Mouse (Mus musculus) myocyte (in vitro differentiated cells): ENCODE data around the gene Abhd18. TPM values are rescaled to one million over a fixed set of nuclear protein-coding genes. Genes with fewer than 3 reads are reported as not detected.

ENCODE experiments used
- H3K27me3 ChIP-seq: one replicate; pipeline ENCODE4 v1.6.1; 2011; ENCODE audit not compliant: control insufficient read depth, insufficient read depth, insufficient read length
- H3K36me3 ChIP-seq: one replicate; pipeline ENCODE4 v1.6.1; 2011; ENCODE audit not compliant: control insufficient read depth, insufficient read depth
- H3K4me2 ChIP-seq: one replicate; pipeline ENCODE4 v1.6.1; 2011; ENCODE audit warnings: low read depth, control low read depth
- H3K4me3 ChIP-seq: one replicate; pipeline ENCODE4 v1.5.1; 2011; ENCODE audit warnings: mild to moderate bottlenecking, control low read depth, moderate library complexity
- H3K79me2 ChIP-seq: one replicate; pipeline ENCODE4 v1.6.1; 2011; ENCODE audit not compliant: control insufficient read depth, insufficient read depth
- H3ac ChIP-seq: one replicate; pipeline ENCODE4 v1.6.1; 2011; ENCODE audit not compliant: control insufficient read depth, insufficient read length
- CEBPB ChIP-seq: IDR thresholded peaks from 2 replicates; pipeline ENCODE4 v1.6.1; 2011; ENCODE audit warnings: mild to moderate bottlenecking, moderate library complexity; ENCODE audit not compliant: poor library complexity, insufficient read depth, severe bottlenecking
- E2F4 ChIP-seq: IDR thresholded peaks from one replicate; pipeline ENCODE4 v1.6.1; 2011; ENCODE audit warnings: mild to moderate bottlenecking, control low read depth, moderate library complexity; ENCODE audit not compliant: insufficient read depth
- MAX ChIP-seq: IDR thresholded peaks from one replicate; pipeline ENCODE4 v1.6.1; 2011; ENCODE audit warnings: low read depth, mild to moderate bottlenecking, control low read depth
- MYOD1 ChIP-seq, 3 experiments: IDR thresholded peaks; one replicate each; pipeline ENCODE4 v1.6.1; 2011; ENCODE audit warnings: control low read depth in 2 of 3, low read depth in 2 of 3, mild to moderate bottlenecking in 2 of 3, moderate library complexity in 1 of 3; ENCODE audit not compliant: insufficient read length in 2 of 3, control insufficient read depth in 1 of 3
- MYOG ChIP-seq, 3 experiments: IDR thresholded peaks; one replicate each; pipeline ENCODE4 v1.6.1; 2011; ENCODE audit warnings: control low read depth in 2 of 3, low read depth in 2 of 3, mild to moderate bottlenecking in 2 of 3; ENCODE audit not compliant: insufficient read length in 2 of 3, control insufficient read depth in 1 of 3, insufficient read depth in 1 of 3
- POLR2A ChIP-seq: IDR thresholded peaks from one replicate; pipeline ENCODE4 v1.6.1; 2011; ENCODE audit warnings: low read depth, mild to moderate bottlenecking, control low read depth, moderate library complexity; ENCODE audit not compliant: insufficient read length
- POLR2AphosphoS2 ChIP-seq: IDR thresholded peaks from one replicate; pipeline ENCODE4 v1.6.1; 2011; ENCODE audit warnings: low read depth, control low read depth; ENCODE audit not compliant: insufficient read length
- REST ChIP-seq: IDR thresholded peaks from one replicate; pipeline ENCODE4 v1.6.1; 2011; ENCODE audit warnings: mild to moderate bottlenecking, control low read depth, moderate library complexity; ENCODE audit not compliant: insufficient read depth, insufficient read length
- SRF ChIP-seq: IDR thresholded peaks from one replicate; pipeline ENCODE4 v1.6.1; 2011; ENCODE audit warnings: low read depth; ENCODE audit not compliant: control insufficient read depth, insufficient read length
- TCF12 ChIP-seq: IDR thresholded peaks from one replicate; pipeline ENCODE4 v1.6.1; 2011; ENCODE audit warnings: mild to moderate bottlenecking, control low read depth; ENCODE audit not compliant: poor library complexity, insufficient read depth, severe bottlenecking
- TCF3 ChIP-seq: IDR thresholded peaks from one replicate; pipeline ENCODE4 v1.6.1; 2011; ENCODE audit warnings: low read depth, control low read depth; ENCODE audit not compliant: insufficient read length
- USF1 ChIP-seq: IDR thresholded peaks from one replicate; pipeline ENCODE4 v1.6.1; 2011; ENCODE audit warnings: low read depth, mild to moderate bottlenecking, control low read depth, moderate library complexity
- polyA plus RNA-seq: library from polyadenylated mRNA; unstranded; fragments of >200 nt; fragmentation: generic; extraction: Trizol; gene quantifications from one replicate; pipeline ENCODE4 v1.2.1, GENCODE M21; 2012; ENCODE audit warnings: missing spikeins

The Abhd18 gene
- polyA plus RNA-seq, 1 experiment = 1.6 TPM

- no peak for TF ChIP-seq POLR2AphosphoS2
- no peak for TF ChIP-seq USF1
- no peak for TF ChIP-seq TCF12
- TF ChIP-seq MYOD1 (IDR thresholded peaks at IDR 0.05; ENCODE audit: control insufficient read depth in 1 of 3, insufficient read length in 2 of 3, low read depth in 2 of 3) = peak in 2 of 3 experiments; percentile 4 to 40
- TF ChIP-seq E2F4 = no peak
- no peak for TF ChIP-seq REST
- no peak for TF ChIP-seq POLR2A
- TF ChIP-seq MYOG (IDR thresholded peaks at IDR 0.05; ENCODE audit: control insufficient read depth in 1 of 3, insufficient read depth in 1 of 3, insufficient read length in 2 of 3, low read depth in 2 of 3) = peak in 1 of 3 experiments; percentile 38
- TF ChIP-seq SRF = no peak
- TF ChIP-seq CEBPB = no peak
- TF ChIP-seq TCF3 = no peak
- TF ChIP-seq MAX = no peak
- Histone ChIP-seq H3K36me3 (no peaks in the 10 kb centered on the region), H3ac (peak overlapping the region; percentile 83), H3K4me2 (peak overlapping the region; percentile 99), H3K79me2 (no peaks in the 10 kb centered on the region), H3K27me3 (no peaks in the 10 kb centered on the region), H3K4me3 (peak overlapping the region; percentile 58)
These were observed 103.9 kb downstream of the Abhd18 start for GRCm38 (mm10) chr3:40950601-40951201.

- Histone ChIP-seq H3K4me3 (peak overlapping the region; percentile 58), H3K79me2 (peaks cover 3% of the 10 kb centered on the region), H3K4me2 (peak overlapping the region; percentile 99), H3K27me3 (no peaks in the 10 kb centered on the region), H3K36me3 (no peaks in the 10 kb centered on the region), H3ac (peak overlapping the region; percentile 83)
- TF ChIP-seq MYOD1 (IDR thresholded peaks at IDR 0.05; ENCODE audit: control insufficient read depth in 1 of 3, insufficient read length in 2 of 3, low read depth in 2 of 3) = no peak
- TF ChIP-seq MAX = no peak
- TF ChIP-seq CEBPB = no peak
- no peak for TF ChIP-seq TCF12
- no peak for TF ChIP-seq E2F4
- no peak for TF ChIP-seq TCF3
- no peak for TF ChIP-seq POLR2AphosphoS2
- no peak for TF ChIP-seq USF1
- no peak for TF ChIP-seq REST
- TF ChIP-seq SRF = no peak
- no peak for TF ChIP-seq POLR2A
- no peak for TF ChIP-seq MYOG (IDR thresholded peaks at IDR 0.05; ENCODE audit: control insufficient read depth in 1 of 3, insufficient read depth in 1 of 3, insufficient read length in 2 of 3, low read depth in 2 of 3)
These were observed 104.6 kb downstream of the Abhd18 start for GRCm38 (mm10) chr3:40951365-40951764.

GRCm38 (mm10) chr3:40952606-40953005, 105.8 kb downstream of the Abhd18 start:
- TF ChIP-seq MAX (no peak), CEBPB (no peak), POLR2A (no peak), USF1 (no peak), REST (no peak), TCF12 (no peak), POLR2AphosphoS2 (no peak), MYOG (IDR thresholded peaks at IDR 0.05; ENCODE audit: control insufficient read depth in 1 of 3, insufficient read depth in 1 of 3, insufficient read length in 2 of 3, low read depth in 2 of 3) (no peak), MYOD1 (IDR thresholded peaks at IDR 0.05; ENCODE audit: control insufficient read depth in 1 of 3, insufficient read length in 2 of 3, low read depth in 2 of 3) (no peak), SRF (no peak), TCF3 (no peak), E2F4 (no peak)
- Histone ChIP-seq H3K4me3 (no peak overlapping the region), H3K4me2 (no peak overlapping the region), H3K27me3 (no peaks in the 10 kb centered on the region), H3K36me3 (no peaks in the 10 kb centered on the region), H3K79me2 (peaks cover 6% of the 10 kb centered on the region), H3ac (no peak overlapping the region)

DNA sequence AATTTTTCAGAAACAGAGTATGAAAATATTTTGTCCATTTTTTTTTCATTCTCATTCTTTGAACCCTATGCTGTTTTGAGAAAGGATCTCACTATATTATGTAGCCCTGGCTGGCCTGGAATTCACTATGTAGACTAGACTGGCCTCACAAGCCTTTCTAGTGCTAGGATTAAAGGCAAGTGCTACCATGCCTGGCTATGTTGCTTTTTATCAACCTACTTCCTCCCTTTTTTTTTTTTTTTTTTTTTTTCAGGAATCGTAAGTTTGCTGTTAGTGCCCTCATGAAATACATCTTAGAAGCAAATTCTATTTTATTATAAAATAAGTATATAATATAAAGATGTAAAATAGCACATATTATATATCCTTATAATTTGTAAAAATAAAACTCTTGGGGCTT, 108.0 kb downstream of the Abhd18 start:
- Histone ChIP-seq H3K4me2 (no peak overlapping the region), H3K79me2 (peaks cover 6% of the 10 kb centered on the region), H3K4me3 (no peak overlapping the region), H3K36me3 (no peaks in the 10 kb centered on the region), H3ac (no peak overlapping the region), H3K27me3 (no peaks in the 10 kb centered on the region)
- no peak for TF ChIP-seq USF1
- TF ChIP-seq E2F4 = no peak
- TF ChIP-seq POLR2A = no peak
- no peak for TF ChIP-seq TCF3
- no peak for TF ChIP-seq MYOD1 (IDR thresholded peaks at IDR 0.05; ENCODE audit: control insufficient read depth in 1 of 3, insufficient read length in 2 of 3, low read depth in 2 of 3)
- TF ChIP-seq MYOG (IDR thresholded peaks at IDR 0.05; ENCODE audit: control insufficient read depth in 1 of 3, insufficient read depth in 1 of 3, insufficient read length in 2 of 3, low read depth in 2 of 3) = no peak
- no peak for TF ChIP-seq TCF12
- no peak for TF ChIP-seq CEBPB
- no peak for TF ChIP-seq SRF
- no peak for TF ChIP-seq MAX
- no peak for TF ChIP-seq POLR2AphosphoS2
- no peak for TF ChIP-seq REST
